Mouse (Mus musculus) bone marrow, adult 2 months (tissue): ENCODE results near the gene Dtx4.

Experiments used
- CTCF ChIP-seq: fragments of 200-500 bp; IDR thresholded peaks from 2 replicates; pipeline ENCODE4 v1.5.1; 2011; ENCODE audit warnings: low read length, control low read depth; ENCODE audit not compliant: control insufficient read depth, insufficient read depth
- POLR2A ChIP-seq: fragments of 200-500 bp; IDR thresholded peaks from 2 replicates; pipeline ENCODE4 v1.6.1; 2011; ENCODE audit warnings: low read depth, mild to moderate bottlenecking, control low read depth, low read length, borderline replicate concordance; ENCODE audit not compliant: control insufficient read depth

GRCm38 (mm10) chr19:12471866-12472265 is 29.4 kb downstream of the Dtx4 start:
- TF ChIP-seq CTCF (no peak), POLR2A (no peak)
